26 mouse cellular contexts compared by ENCODE assay signal in genomic region chr19:57427756-57428438, GRCm38 (mm10). TPM values are rescaled to one million over a fixed set of nuclear protein-coding genes. Genes with fewer than 3 reads are reported as not detected.
DNase-seq lines count a peak whose midpoint lies in the region; ATAC-seq lines count a peak whose summit lies in the region.
"Had no signal": no experiment of that assay in that cellular context is flagged by ENCODE, and none has a peak within 500 bp of the region (broad histone marks: within the 10 kb centered on the region; RNA-seq: fewer than 3 reads in every experiment).

No protein-coding gene starts in this region.

- no peaks in the 10 kb centered on the region; the same call in 1 of the 2 replicates for H3K4me1 ChIP-seq in limb, embryonic 12.5 days (replicated peaks)
- H3K4me1 ChIP-seq in limb, embryonic 10.5 days = peaks cover 22% of the 10 kb centered on the region
- H3K4me1 ChIP-seq in midbrain, embryonic 11.5 days (ENCODE audit: control insufficient read depth, insufficient read depth, low read length) = no peaks in the 10 kb centered on the region
- 0 out of 2 replicates have a peak, but pooled peaks cover 7% of the 10 kb centered on the region for H3K4me1 ChIP-seq in midbrain, embryonic 15.5 days
- H3K4me1 ChIP-seq: embryonic facial prominence, embryonic 12.5 days; forebrain, embryonic 15.5 days had no signal

- ATAC-seq in limb, embryonic 12.5 days (ENCODE audit: insufficient number of reproducible peaks, insufficient read depth, low FRiP score, low TSS enrichment, low read depth) = no peak
- no peak for ATAC-seq in midbrain, embryonic 11.5 days (ENCODE audit: low FRiP score)
- ATAC-seq in midbrain, embryonic 15.5 days (replicated peaks) = no peak
- ATAC-seq: activated CD4-positive, CD25-positive, alpha-beta regulatory T cell, adult 4 months; CD4-positive, CD25-positive, alpha-beta regulatory T cell, adult 4 months; forebrain, embryonic 13.5 days; forebrain, embryonic 15.5 days; forebrain, postnatal 0 days; Patski had no signal

- H3K4me3 ChIP-seq in limb, embryonic 12.5 days (replicated peaks) = no peak overlapping the region
- H3K4me3 ChIP-seq in limb, embryonic 10.5 days = no peak overlapping the region
- H3K4me3 ChIP-seq in midbrain, embryonic 11.5 days (ENCODE audit: low read depth, low read length) = no peak overlapping the region
- H3K4me3 ChIP-seq in midbrain, embryonic 15.5 days = no peak overlapping the region
- H3K4me3 ChIP-seq: embryonic facial prominence, embryonic 10.5 days; embryonic facial prominence, embryonic 12.5 days; forebrain, embryonic 13.5 days; forebrain, embryonic 15.5 days had no signal

- peak; percentile 39 to 50 for DNase-seq in cerebellum, postnatal 10 days
- DNase-seq in cerebellum, postnatal 25 days = no peak
- no peak for DNase-seq in limb, embryonic 10.5 days (ENCODE audit: low spot score)
- peak; percentile 37 for DNase-seq in midbrain, embryonic 11.5 days (ENCODE audit: low spot score, missing footprints)
- no peak for DNase-seq in adrenal gland, adult 2 months
- DNase-seq: adrenal gland, postnatal 10 days; adrenal gland, postnatal 25 days; B cell, adult 2 months; cerebellum, adult 11 months; cerebellum, adult 18-20 months; cerebellum, adult 8-10 months; cerebellum, adult 9-11 months; cerebellum, postnatal 36 days; embryo, embryonic 11 days; forebrain, postnatal 0 days had no signal

- 0 out of 2 replicates have a peak overlapping the region, but pooled peaks have one; percentile 17 for H3K27ac ChIP-seq in limb, embryonic 12.5 days
- no peak overlapping the region for H3K27ac ChIP-seq in limb, embryonic 10.5 days
- H3K27ac ChIP-seq in midbrain, embryonic 11.5 days (ENCODE audit: low read depth, low read length) = no peak overlapping the region
- no peak overlapping the region for H3K27ac ChIP-seq in midbrain, embryonic 15.5 days
- H3K27ac ChIP-seq: embryonic facial prominence, embryonic 10.5 days; embryonic facial prominence, embryonic 12.5 days; forebrain, embryonic 13.5 days; forebrain, embryonic 15.5 days had no signal

- H3K27me3 ChIP-seq in limb, embryonic 12.5 days = no peaks in the 10 kb centered on the region; the same call in 1 of the 2 replicates
- H3K27me3 ChIP-seq in limb, embryonic 10.5 days (ENCODE audit: low read depth, poor library complexity, severe bottlenecking) = no peaks in the 10 kb centered on the region
- no peaks in the 10 kb centered on the region for H3K27me3 ChIP-seq in midbrain, embryonic 11.5 days (ENCODE audit: control insufficient read depth, insufficient read depth, low read length)
- no peaks in the 10 kb centered on the region for H3K27me3 ChIP-seq in midbrain, embryonic 15.5 days (replicated peaks)
- H3K27me3 ChIP-seq: CH12.LX; embryonic facial prominence, embryonic 12.5 days; forebrain, embryonic 13.5 days; forebrain, embryonic 15.5 days had no signal

- no peaks in the 10 kb centered on the region for H3K9me3 ChIP-seq in limb, embryonic 12.5 days
- no peaks in the 10 kb centered on the region for H3K9me3 ChIP-seq in limb, embryonic 10.5 days (replicated peaks)
- no peaks in the 10 kb centered on the region for H3K9me3 ChIP-seq in midbrain, embryonic 11.5 days (ENCODE audit: control insufficient read depth, low read length)
- H3K9me3 ChIP-seq in midbrain, embryonic 15.5 days = no peaks in the 10 kb centered on the region
- H3K9me3 ChIP-seq: embryonic facial prominence, embryonic 10.5 days; embryonic facial prominence, embryonic 12.5 days; forebrain, embryonic 13.5 days; forebrain, embryonic 15.5 days; G1E had no signal

- no peak overlapping the region for H3K4me2 ChIP-seq in limb, embryonic 12.5 days
- H3K4me2 ChIP-seq in midbrain, embryonic 11.5 days = no peak overlapping the region
- H3K4me2 ChIP-seq in midbrain, embryonic 15.5 days = no peak overlapping the region
- H3K4me2 ChIP-seq: embryonic facial prominence, embryonic 12.5 days; forebrain, embryonic 13.5 days; forebrain, embryonic 15.5 days had no signal

- no peak overlapping the region for H3K9ac ChIP-seq in limb, embryonic 12.5 days (replicated peaks)
- no peak overlapping the region for H3K9ac ChIP-seq in midbrain, embryonic 11.5 days (ENCODE audit: low read length)
- H3K9ac ChIP-seq in midbrain, embryonic 15.5 days = no peak overlapping the region
- H3K9ac ChIP-seq: embryonic facial prominence, embryonic 12.5 days; forebrain, embryonic 13.5 days; forebrain, embryonic 15.5 days; forebrain, postnatal 0 days had no signal

- WGBS in limb, embryonic 12.5 days = 69% methylated on average over 14 of the region's 14 CpGs
- 76% methylated on average over 14 of the region's 14 CpGs for WGBS in limb, embryonic 10.5 days
- 86% methylated on average over 14 of the region's 14 CpGs for WGBS in midbrain, embryonic 11.5 days
- 79% methylated on average over 14 of the region's 14 CpGs for WGBS in midbrain, embryonic 15.5 days

- H3K36me3 ChIP-seq in limb, embryonic 12.5 days = no peaks in the 10 kb centered on the region
- H3K36me3 ChIP-seq in limb, embryonic 10.5 days = no peaks in the 10 kb centered on the region
- no peaks in the 10 kb centered on the region for H3K36me3 ChIP-seq in midbrain, embryonic 11.5 days (ENCODE audit: control insufficient read depth, insufficient read depth, low read length)
- no peaks in the 10 kb centered on the region for H3K36me3 ChIP-seq in midbrain, embryonic 15.5 days (replicated peaks)
- H3K36me3 ChIP-seq: embryonic facial prominence, embryonic 10.5 days; embryonic facial prominence, embryonic 12.5 days; forebrain, embryonic 15.5 days; G1E had no signal

RNA-seq across cellular contexts. Expression of gene Trub1, which starts 24.8 kb away (rescaled TPM):
- polyA plus RNA-seq in limb, embryonic 12.5 days (2016; fragmentation: Nextera tagmentation; extraction: Ambion mirVana) = 25.3 and 28.2 TPM in 2 replicates
- 25.2 and 26.5 TPM in 2 replicates for polyA plus RNA-seq in limb, embryonic 10.5 days (2016; fragmentation: Nextera tagmentation; extraction: Ambion mirVana)
- polyA plus RNA-seq in midbrain, embryonic 11.5 days (2014; fragmentation: Nextera tagmentation; extraction: Ambion mirVana) = 16.0 and 16.4 TPM in 2 replicates
- 15.9 and 16.7 TPM in 2 replicates for polyA plus RNA-seq in midbrain, embryonic 15.5 days (2015; fragmentation: Nextera tagmentation; extraction: Ambion mirVana)
- 10 to 100 TPM; 13.9 to 15.1 TPM for total RNA-seq in adrenal gland, adult 2 months (2021)
- 9.9 and 11.8 TPM in 2 replicates for polyA plus RNA-seq in adrenal gland, adult 2 months (2012; rRNA removed)

Comparison
In these comparisons a context has a peak if more than half of its experiments do, and no peak if none do; other contexts are left out.
1. DNase-seq: peak in cerebellum, postnatal 10 days (2 of 2) and midbrain, embryonic 11.5 days (single experiment); none in cerebellum, postnatal 25 days (0 of 2), limb, embryonic 10.5 days (single experiment) and adrenal gland, adult 2 months (single experiment).